Mouse (Mus musculus): Measurements from ENCODE around the gene Taf12. TPM values are rescaled to one million over a fixed set of nuclear protein-coding genes. Genes with fewer than 3 reads are reported as not detected.
A peak's percentile ranks its signal among the peaks of the same experiment; 100 is the strongest.

The Taf12 gene
- 51.7 and 54.3 TPM in 2 replicates for polyA plus RNA-seq (2016; fragmentation: Nextera tagmentation; extraction: Ambion mirVana)

- under 1% methylated on average over 48 of the region's 48 CpGs for WGBS
- H3K4me1 ChIP-seq: peaks cover 12% of the 10 kb centered on the region; the same call in 1 of the 2 replicates
- peak within 1 kb of the TSS; percentile 90 for H3K27ac ChIP-seq
- peak within 1 kb of the TSS; percentile 69 for H3K4me3 ChIP-seq
- H3K9me3 ChIP-seq: no peaks in the 10 kb centered on the region
- H3K4me2 ChIP-seq (replicated peaks): peak within 1 kb of the TSS; percentile 91
- no peaks in the 10 kb centered on the region for H3K36me3 ChIP-seq
- peak; percentile 77 for ATAC-seq (ENCODE audit: insufficient number of reproducible peaks, insufficient read depth, low FRiP score, low TSS enrichment)
- peak within 1 kb of the TSS; percentile 84 for H3K9ac ChIP-seq
- H3K27me3 ChIP-seq: no peaks in the 10 kb centered on the region
These were observed at the start of gene Taf12 for GRCm38 (mm10) chr4:132274156-132274862. TSS of gene Taf12 (plus strand) at chr4:132274375.

GRCm38 (mm10) chr4:132230422-132230821 is 43.8 kb upstream of the Taf12 start:
- no peak for ATAC-seq (ENCODE audit: insufficient number of reproducible peaks, insufficient read depth, low FRiP score, low TSS enrichment)
- H3K27me3 ChIP-seq: no peaks in the 10 kb centered on the region
- no peaks in the 10 kb centered on the region for H3K4me1 ChIP-seq
- no peak overlapping the region for H3K27ac ChIP-seq
- WGBS: 94% methylated on average over 5 of the region's 5 CpGs
- H3K4me3 ChIP-seq: no peak overlapping the region
- H3K9ac ChIP-seq: no peak overlapping the region
- H3K4me2 ChIP-seq (replicated peaks): no peak overlapping the region
- no peaks in the 10 kb centered on the region for H3K9me3 ChIP-seq
- peaks cover 84% of the 10 kb centered on the region for H3K36me3 ChIP-seq

- no peaks in the 10 kb centered on the region for H3K9me3 ChIP-seq
- H3K4me2 ChIP-seq (replicated peaks): no peak overlapping the region
- 93% methylated on average over 8 of the region's 8 CpGs for WGBS
- no peak for ATAC-seq (ENCODE audit: insufficient number of reproducible peaks, insufficient read depth, low FRiP score, low TSS enrichment)
- H3K27me3 ChIP-seq: no peaks in the 10 kb centered on the region
- no peak overlapping the region for H3K4me3 ChIP-seq
- H3K36me3 ChIP-seq: peaks cover 87% of the 10 kb centered on the region
- H3K27ac ChIP-seq: no peak overlapping the region
- no peaks in the 10 kb centered on the region for H3K4me1 ChIP-seq
- H3K9ac ChIP-seq: no peak overlapping the region
These were observed 39.5 kb upstream of the Taf12 start for GRCm38 (mm10) chr4:132234710-132235109.

- Histone ChIP-seq H3K4me1 (no peaks in the 10 kb centered on the region), H3K4me2 (replicated peaks) (no peak overlapping the region), H3K9ac (no peak overlapping the region), H3K27ac (no peak overlapping the region), H3K9me3 (no peaks in the 10 kb centered on the region), H3K27me3 (no peaks in the 10 kb centered on the region), H3K36me3 (peaks cover 76% of the 10 kb centered on the region), H3K4me3 (no peak overlapping the region)
- no peak for ATAC-seq (ENCODE audit: insufficient number of reproducible peaks, insufficient read depth, low FRiP score, low TSS enrichment)
- 93% methylated on average over 4 of the region's 4 CpGs for WGBS
These were observed 35.8 kb upstream of the Taf12 start for GRCm38 (mm10) chr4:132238356-132238755.

GRCm38 (mm10) chr4:132240367-132240766 is 33.8 kb upstream of the Taf12 start:
- Histone ChIP-seq H3K27ac (no peak overlapping the region), H3K4me1 (no peaks in the 10 kb centered on the region), H3K27me3 (no peaks in the 10 kb centered on the region), H3K4me2 (replicated peaks) (no peak overlapping the region), H3K9ac (no peak overlapping the region), H3K36me3 (peaks cover 64% of the 10 kb centered on the region), H3K4me3 (no peak overlapping the region), H3K9me3 (no peaks in the 10 kb centered on the region)
- WGBS: 84% methylated on average over 3 of the region's 3 CpGs
- no peak for ATAC-seq (ENCODE audit: insufficient number of reproducible peaks, insufficient read depth, low FRiP score, low TSS enrichment)

- H3K27me3 ChIP-seq: no peaks in the 10 kb centered on the region
- H3K4me3 ChIP-seq: no peak overlapping the region
- 95% methylated on average over 3 of the region's 3 CpGs for WGBS
- H3K4me2 ChIP-seq (replicated peaks): no peak overlapping the region
- no peak for ATAC-seq (ENCODE audit: insufficient number of reproducible peaks, insufficient read depth, low FRiP score, low TSS enrichment)
- H3K36me3 ChIP-seq: peaks cover 66% of the 10 kb centered on the region
- H3K27ac ChIP-seq: no peak overlapping the region
- H3K9ac ChIP-seq: no peak overlapping the region
- H3K4me1 ChIP-seq: no peaks in the 10 kb centered on the region
- no peaks in the 10 kb centered on the region for H3K9me3 ChIP-seq
These were observed 33.0 kb upstream of the Taf12 start for GRCm38 (mm10) chr4:132241208-132241607.

GRCm38 (mm10) chr4:132245643-132246042 is 28.5 kb upstream of the Taf12 start:
- Histone ChIP-seq H3K27ac (no peak overlapping the region), H3K36me3 (peaks cover 65% of the 10 kb centered on the region), H3K27me3 (no peaks in the 10 kb centered on the region), H3K4me2 (replicated peaks) (no peak overlapping the region), H3K4me3 (no peak overlapping the region), H3K9ac (no peak overlapping the region), H3K4me1 (no peaks in the 10 kb centered on the region), H3K9me3 (no peaks in the 10 kb centered on the region)
- ATAC-seq (ENCODE audit: insufficient number of reproducible peaks, insufficient read depth, low FRiP score, low TSS enrichment): no peak
- 98% methylated on average over 3 of the region's 3 CpGs for WGBS

GRCm38 (mm10) chr4:132247451-132247997 is 26.7 kb upstream of the Taf12 start:
- H3K27ac ChIP-seq: no peak overlapping the region
- H3K4me3 ChIP-seq: no peak overlapping the region
- H3K9me3 ChIP-seq: no peaks in the 10 kb centered on the region
- H3K4me2 ChIP-seq (replicated peaks): no peak overlapping the region
- no peaks in the 10 kb centered on the region for H3K27me3 ChIP-seq
- H3K36me3 ChIP-seq: peaks cover 65% of the 10 kb centered on the region
- no peak overlapping the region for H3K9ac ChIP-seq
- 87% methylated on average over 5 of the region's 5 CpGs for WGBS
- H3K4me1 ChIP-seq: no peaks in the 10 kb centered on the region
- no peak for ATAC-seq (ENCODE audit: insufficient number of reproducible peaks, insufficient read depth, low FRiP score, low TSS enrichment)

- H3K27me3 ChIP-seq: no peaks in the 10 kb centered on the region
- H3K4me2 ChIP-seq (replicated peaks): no peak overlapping the region
- no peak overlapping the region for H3K4me3 ChIP-seq
- 0 out of 2 replicates have a peak overlapping the region, but pooled peaks have one; percentile 10 for H3K9ac ChIP-seq
- 93% methylated on average over 9 of the region's 9 CpGs for WGBS
- no peaks in the 10 kb centered on the region for H3K9me3 ChIP-seq
- peaks cover 45% of the 10 kb centered on the region for H3K36me3 ChIP-seq
- no peak overlapping the region for H3K27ac ChIP-seq
- no peaks in the 10 kb centered on the region for H3K4me1 ChIP-seq
- no peak for ATAC-seq (ENCODE audit: insufficient number of reproducible peaks, insufficient read depth, low FRiP score, low TSS enrichment)
These were observed 22.6 kb upstream of the Taf12 start for GRCm38 (mm10) chr4:132251596-132251995.

- Histone ChIP-seq H3K9me3 (no peaks in the 10 kb centered on the region), H3K4me3 (no peak overlapping the region), H3K4me1 (no peaks in the 10 kb centered on the region), H3K27me3 (no peaks in the 10 kb centered on the region), H3K27ac (no peak overlapping the region), H3K9ac (no peak overlapping the region), H3K36me3 (peaks cover 36% of the 10 kb centered on the region), H3K4me2 (replicated peaks) (no peak overlapping the region)
- WGBS: 93% methylated on average over 8 of the region's 8 CpGs
- ATAC-seq (ENCODE audit: insufficient number of reproducible peaks, insufficient read depth, low FRiP score, low TSS enrichment): no peak
These were observed 21.0 kb upstream of the Taf12 start for GRCm38 (mm10) chr4:132253128-132253527.

- Histone ChIP-seq H3K9me3 (no peaks in the 10 kb centered on the region), H3K4me3 (no peak overlapping the region), H3K4me2 (replicated peaks) (no peak overlapping the region), H3K27me3 (no peaks in the 10 kb centered on the region), H3K9ac (no peak overlapping the region), H3K27ac (no peak overlapping the region), H3K4me1 (no peaks in the 10 kb centered on the region), H3K36me3 (peaks cover 31% of the 10 kb centered on the region)
- no peak for ATAC-seq (ENCODE audit: insufficient number of reproducible peaks, insufficient read depth, low FRiP score, low TSS enrichment)
- WGBS: 79% methylated on average over 2 of the region's 2 CpGs
These were observed 20.6 kb upstream of the Taf12 start for GRCm38 (mm10) chr4:132253622-132254021.

- peaks cover 8% of the 10 kb centered on the region; the same call in 1 of the 2 replicates for H3K4me1 ChIP-seq
- no peak overlapping the region for H3K9ac ChIP-seq
- no peak overlapping the region for H3K4me2 ChIP-seq (replicated peaks)
- peaks cover 19% of the 10 kb centered on the region for H3K36me3 ChIP-seq
- 78% methylated on average over 3 of the region's 3 CpGs for WGBS
- H3K9me3 ChIP-seq: no peaks in the 10 kb centered on the region
- no peaks in the 10 kb centered on the region for H3K27me3 ChIP-seq
- no peak overlapping the region for H3K4me3 ChIP-seq
- no peak for ATAC-seq (ENCODE audit: insufficient number of reproducible peaks, insufficient read depth, low FRiP score, low TSS enrichment)
- H3K27ac ChIP-seq: no peak overlapping the region
These were observed 19.2 kb upstream of the Taf12 start for GRCm38 (mm10) chr4:132254986-132255385.

All from embryonic facial prominence, embryonic 12.5 days (tissue).